Mouse (Mus musculus): Measurements from ENCODE around the gene B130006D01Rik. TPM values are rescaled to one million over a fixed set of nuclear protein-coding genes. Genes with fewer than 3 reads are reported as not detected.

B130006D01Rik gene
- polyA plus RNA-seq, 1 experiment from 2014 or later: 0.91 TPM

GRCm38 (mm10) chr11:95773264-95773663, 49.9 kb downstream of the B130006D01Rik start:
- WGBS: 71% methylated on average over 3 of the region's 3 CpGs
- H3K27me3 ChIP-seq (ENCODE audit: control insufficient read depth, insufficient read depth, low read length): no peaks in the 10 kb centered on the region
- H3K36me3 ChIP-seq (ENCODE audit: control insufficient read depth, insufficient read depth, low read length): peaks cover 18% of the 10 kb centered on the region
- peaks cover 4 to 17% of the 10 kb centered on the region in 2 experiments; a peak in 3 of 4 replicates for H3K4me1 ChIP-seq (ENCODE audit: control insufficient read depth in 2 of 2, insufficient read depth in 2 of 2, low read length in 2 of 2)
- H3K4me2 ChIP-seq (ENCODE audit: low read length): no peak overlapping the region
- no peak overlapping the region for H3K9ac ChIP-seq (ENCODE audit: low read length)
- no peaks in the 10 kb centered on the region for H3K9me3 ChIP-seq (ENCODE audit: control insufficient read depth, low read length)
- ATAC-seq (ENCODE audit: insufficient number of reproducible peaks, insufficient read depth, low FRiP score, low read depth): no peak
- H3K4me3 ChIP-seq (ENCODE audit: control insufficient read depth in 1 of 2, insufficient read depth in 1 of 2, low read depth in 1 of 2, low read length in 2 of 2): no peak overlapping the region
- no peak overlapping the region for H3K27ac ChIP-seq (replicated peaks in 1 of 2; ENCODE audit: control insufficient read depth in 1 of 2, insufficient read depth in 1 of 2, low read depth in 2 of 2, low read length in 2 of 2)

Other genes starting within 250 kb of the B130006D01Rik start
- 0.36 TPM in 1 of 2 replicates, not detected in the other for gene Nxph3, start 209.0 kb upstream of the B130006D01Rik start, polyA plus RNA-seq (2014; fragmentation: Nextera tagmentation; extraction: Ambion mirVana)
- 1.2 and 3.0 TPM in 2 replicates for gene Ngfr, start 135.9 kb upstream of the B130006D01Rik start, polyA plus RNA-seq (2014; fragmentation: Nextera tagmentation; extraction: Ambion mirVana)
- 269 and 291 TPM in 2 replicates for gene Phb, start 56.6 kb upstream of the B130006D01Rik start, polyA plus RNA-seq (2014; fragmentation: Nextera tagmentation; extraction: Ambion mirVana)
- gene Zfp652, start 10.9 kb upstream of the B130006D01Rik start, polyA plus RNA-seq (2014; fragmentation: Nextera tagmentation; extraction: Ambion mirVana): 5.5 and 6.7 TPM in 2 replicates
- 2.9 and 4.4 TPM in 2 replicates for gene Phospho1, start 100.9 kb downstream of the B130006D01Rik start, polyA plus RNA-seq (2014; fragmentation: Nextera tagmentation; extraction: Ambion mirVana)
- gene Gngt2, start 113.6 kb downstream of the B130006D01Rik start, polyA plus RNA-seq (2014; fragmentation: Nextera tagmentation; extraction: Ambion mirVana): 34.1 and 34.2 TPM in 2 replicates
- 9.0 and 11.4 TPM in 2 replicates for gene Abi3, start 118.9 kb downstream of the B130006D01Rik start, polyA plus RNA-seq (2014; fragmentation: Nextera tagmentation; extraction: Ambion mirVana)
- 0.11 TPM in 1 of 2 replicates, not detected in the other for gene B4galnt2, start 191.3 kb downstream of the B130006D01Rik start, polyA plus RNA-seq (2014; fragmentation: Nextera tagmentation; extraction: Ambion mirVana)

Data from heart, embryonic 14.5 days (tissue).